ENCODE assay signal across 16 mouse cellular contexts in genomic region chr4:121985371-121985770, GRCm38 (mm10).
"Had no signal": no experiment of that assay in that cellular context is flagged by ENCODE, and none has a peak within 500 bp of the region (broad histone marks: within the 10 kb centered on the region; RNA-seq: fewer than 3 reads in every experiment).

No protein-coding gene starts in this region.

- ATAC-seq: liver, postnatal 0 days; lung, postnatal 0 days; midbrain, embryonic 13.5 days had no signal

- H3K9ac ChIP-seq: liver, embryonic 15.5 days; liver, postnatal 0 days; lung, embryonic 15.5 days; midbrain, embryonic 13.5 days; neural tube, embryonic 12.5 days had no signal

- H3K27ac ChIP-seq: liver, embryonic 15.5 days; lung, embryonic 15.5 days; macrophage; midbrain, embryonic 13.5 days; neural tube, embryonic 12.5 days had no signal

- H3K4me3 ChIP-seq: liver, embryonic 15.5 days; lung, embryonic 15.5 days; megakaryocyte, embryonic 14.5 days; midbrain, embryonic 13.5 days; neural tube, embryonic 12.5 days had no signal

- H3K36me3 ChIP-seq: liver, embryonic 15.5 days; lung, embryonic 15.5 days; midbrain, embryonic 13.5 days; neural tube, embryonic 12.5 days had no signal

- DNase-seq: liver, postnatal 0 days; lung, adult 2 months; lung, postnatal 14 days; lung, postnatal 36 days; right cerebral cortex, postnatal 14 days; thymus, adult 2 months; thymus, postnatal 25 days; thymus, postnatal 4 days had no signal

- H3K4me2 ChIP-seq: liver, embryonic 15.5 days; lung, embryonic 15.5 days; midbrain, embryonic 11.5 days; midbrain, embryonic 13.5 days; neural tube, embryonic 12.5 days had no signal

- H3K27me3 ChIP-seq: liver, embryonic 15.5 days; lung, embryonic 15.5 days; megakaryocyte, embryonic 14.5 days; midbrain, embryonic 13.5 days; neural tube, embryonic 12.5 days had no signal

- H3K9me3 ChIP-seq: megakaryocyte, embryonic 14.5 days had no signal

- H3K4me1 ChIP-seq: liver, embryonic 15.5 days; lung, embryonic 15.5 days; megakaryocyte, embryonic 14.5 days; midbrain, embryonic 13.5 days; neural tube, embryonic 12.5 days had no signal
